Mouse (Mus musculus) layer of hippocampus, adult 2 months (tissue): ENCODE data around the gene Ttc22. TPM values are rescaled to one million over a fixed set of nuclear protein-coding genes. Genes with fewer than 3 reads are reported as not detected.
A peak's percentile ranks its signal among the peaks of the same experiment; 100 is the strongest.

Source experiments
- DNase-seq, 2 experiments: peaks; one replicate each; pipeline ENCODE4 v3.0.0; 2022; ENCODE audit warnings: low spot score in 2 of 2
- H3K27ac ChIP-seq: fragments of 200-600 bp; 2 replicates; pipeline ENCODE4 v1.8.1; 2022
- H3K4me3 ChIP-seq: fragments of 200-600 bp; 2 replicates; pipeline ENCODE4 v1.8.1; 2022; ENCODE audit warnings: mild to moderate bottlenecking
- CTCF ChIP-seq: fragments of 200-600 bp; conservative IDR thresholded peaks from 2 replicates; pipeline ENCODE4 v1.8.1; 2022; ENCODE audit warnings: antibody characterized with exemption, mild to moderate bottlenecking, moderate library complexity
- total RNA-seq, 2 experiments: library from RNA; stranded (reverse); gene quantifications; 2 replicates each; pipeline ENCODE4 v1.2.3; 2021

Gene Ttc22
- total RNA-seq, 2 experiments from 2014 or later: 0.59 to 0.74 TPM

DNA sequence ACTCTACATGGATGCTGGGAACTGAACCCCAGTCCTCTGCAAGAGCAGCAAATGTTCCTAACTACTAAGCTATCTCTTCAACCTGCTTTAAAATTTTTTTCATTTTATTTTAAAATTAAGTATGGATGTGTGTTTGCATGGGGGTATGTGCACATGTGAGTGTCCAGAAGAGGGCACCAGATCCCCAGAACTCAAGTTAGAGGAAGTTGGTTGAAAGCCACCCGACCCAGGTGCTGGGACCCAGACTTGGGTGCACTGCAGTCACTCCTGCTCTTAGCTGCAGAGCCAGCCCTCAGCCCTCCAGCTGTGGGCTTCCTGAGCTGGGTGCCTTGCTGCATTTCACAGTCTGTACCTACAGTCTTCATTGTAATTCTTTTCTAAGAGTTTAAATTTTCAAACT lies 22.8 kb upstream of the Ttc22 start:
- DNase-seq: no peak
- Histone ChIP-seq H3K27ac (no peak overlapping the region), H3K4me3 (no peak overlapping the region)
- TF ChIP-seq CTCF: peak; percentile 30; the same call in 1 of the 2 replicates

DNA sequence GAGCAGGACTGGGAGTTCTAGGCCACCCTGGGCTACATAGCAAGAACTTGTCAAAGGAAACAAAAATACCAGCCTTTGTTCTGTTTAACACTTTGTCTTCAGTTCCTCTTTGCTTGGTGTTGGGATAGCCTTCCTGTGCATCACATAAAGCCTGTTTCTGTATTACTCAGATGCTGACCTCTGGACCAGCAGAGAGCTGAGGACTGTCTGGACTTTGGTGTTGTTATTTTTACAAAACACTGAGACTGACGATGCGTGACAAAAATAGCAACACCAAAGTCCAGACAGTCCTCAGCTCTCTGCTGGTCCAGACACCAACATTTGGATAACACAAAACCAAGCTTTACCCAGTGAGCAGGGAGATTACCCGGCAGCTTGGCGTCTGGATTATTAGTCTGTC lies 21.5 kb upstream of the Ttc22 start:
- TF ChIP-seq CTCF: no peak
- no peak overlapping the region for H3K27ac ChIP-seq
- no peak for DNase-seq

DNA sequence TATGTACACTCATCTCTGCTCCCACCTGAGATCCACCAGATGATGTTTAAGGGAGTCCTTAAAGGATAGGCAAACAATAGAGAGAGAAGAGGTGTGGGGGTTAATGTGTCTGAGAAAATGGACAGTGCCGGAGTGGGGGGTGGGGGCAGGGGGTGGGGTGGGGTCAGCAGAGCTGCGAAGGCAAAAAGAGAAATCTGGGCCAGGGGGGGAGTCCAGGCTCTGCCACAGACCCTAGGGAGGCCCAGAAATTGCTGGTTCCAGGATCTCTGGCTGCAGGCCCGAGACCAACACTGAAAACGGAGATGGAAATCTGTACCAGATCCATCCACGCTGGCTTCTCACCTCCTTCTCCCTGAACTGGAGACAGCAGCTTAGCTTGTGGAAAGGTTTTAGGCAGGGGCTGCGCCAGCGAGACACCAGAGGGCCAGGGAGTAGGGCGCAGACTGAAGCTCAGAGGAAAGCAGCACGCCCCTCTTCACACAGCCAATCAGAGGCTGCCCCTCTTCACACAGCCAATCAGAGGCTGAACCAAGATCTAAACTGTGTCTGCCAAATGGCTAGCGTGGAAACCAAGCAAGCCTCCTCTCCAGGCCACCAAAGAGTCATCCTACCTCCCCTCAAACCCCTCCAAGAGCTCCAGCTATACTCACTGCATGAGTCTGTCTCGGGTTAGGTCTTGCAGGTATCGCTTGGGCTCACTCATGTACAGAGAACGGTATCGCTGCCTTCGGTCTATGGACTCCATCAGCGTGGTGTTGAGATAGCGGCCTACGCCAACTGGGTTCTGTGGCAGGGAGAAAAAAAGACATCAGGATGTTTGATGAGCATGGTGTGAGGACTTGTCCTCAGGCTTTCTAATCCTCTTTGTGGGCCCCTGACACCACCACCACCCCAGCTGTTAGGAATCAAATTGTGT lies 15.3 kb upstream of the Ttc22 start:
- no peak for DNase-seq
- no peak for TF ChIP-seq CTCF
- Histone ChIP-seq H3K27ac (no peak overlapping the region), H3K4me3 (0 out of 2 replicates have a peak overlapping the region, but pooled peaks have one; percentile 24)

More for the DNA sequence above, 21.5 kb upstream of the Ttc22 start:
- H3K4me3 ChIP-seq: no peak overlapping the region

DNA sequence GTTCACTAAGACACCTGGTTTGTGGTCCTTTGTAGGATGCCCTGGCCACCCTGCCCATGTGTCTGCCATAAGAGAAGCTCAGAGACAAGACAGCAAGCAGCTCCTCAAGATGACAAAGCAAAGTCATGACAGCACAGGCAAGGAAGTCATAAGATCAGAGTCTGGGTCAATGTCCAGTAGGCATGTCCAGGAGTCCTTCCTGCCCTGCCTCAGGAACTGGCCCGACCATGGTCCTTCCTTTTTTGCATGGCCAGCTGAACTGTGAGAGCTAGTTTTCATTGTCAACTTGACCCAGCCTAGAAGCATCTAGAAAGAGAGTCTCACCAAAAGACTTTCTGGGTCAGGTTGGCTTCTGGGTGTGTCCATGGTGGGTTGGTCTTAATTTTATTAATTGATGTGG lies 14.3 kb upstream of the Ttc22 start:
- Histone ChIP-seq H3K27ac (no peak overlapping the region), H3K4me3 (no peak overlapping the region)
- TF ChIP-seq CTCF: no peak
- no peak for DNase-seq

DNA sequence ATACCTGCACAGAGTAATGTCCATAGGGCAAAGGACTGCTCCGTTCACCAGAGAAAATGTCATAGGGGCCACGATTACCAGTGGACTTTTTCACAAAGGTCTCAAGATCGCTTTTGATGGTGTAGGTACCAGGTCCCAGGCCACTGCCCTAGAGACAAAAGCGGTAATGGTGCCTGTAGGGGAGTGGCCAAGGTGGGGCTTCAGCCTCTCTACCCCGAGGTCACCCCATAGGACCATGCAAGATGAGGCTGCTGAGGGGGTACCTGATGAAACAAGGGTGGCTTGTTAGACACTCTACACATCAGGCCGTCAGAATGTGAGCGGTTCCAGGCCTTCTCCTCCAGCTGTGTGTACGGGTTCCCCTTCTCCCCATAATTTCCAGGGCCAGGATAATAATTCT lies 9.1 kb upstream of the Ttc22 start:
- no peak for TF ChIP-seq CTCF
- H3K27ac ChIP-seq: no peak overlapping the region
- no peak for DNase-seq
- H3K4me3 ChIP-seq: no peak overlapping the region

GRCm38 (mm10) chr4:106613560-106613959 lies 8.7 kb upstream of the Ttc22 start:
- H3K4me3 ChIP-seq: no peak overlapping the region
- DNase-seq: no peak
- no peak for TF ChIP-seq CTCF
- H3K27ac ChIP-seq: no peak overlapping the region

- H3K27ac ChIP-seq: peak overlapping the region; percentile 63
- peak; percentile 98 for TF ChIP-seq CTCF
- H3K4me3 ChIP-seq: no peak overlapping the region
- peak; percentile 60 to 85 for DNase-seq
Observed at GRCm38 (mm10) chr4:106614180-106614797, 7.9 kb upstream of the Ttc22 start.

GRCm38 (mm10) chr4:106614881-106615280 lies 7.4 kb upstream of the Ttc22 start:
- H3K4me3 ChIP-seq: no peak overlapping the region
- H3K27ac ChIP-seq: peak overlapping the region; percentile 63
- TF ChIP-seq CTCF: no peak
- no peak for DNase-seq

GRCm38 (mm10) chr4:106615637-106616036 lies 6.6 kb upstream of the Ttc22 start:
- H3K4me3 ChIP-seq: no peak overlapping the region
- no peak for DNase-seq
- TF ChIP-seq CTCF: no peak
- H3K27ac ChIP-seq: no peak overlapping the region

DNA sequence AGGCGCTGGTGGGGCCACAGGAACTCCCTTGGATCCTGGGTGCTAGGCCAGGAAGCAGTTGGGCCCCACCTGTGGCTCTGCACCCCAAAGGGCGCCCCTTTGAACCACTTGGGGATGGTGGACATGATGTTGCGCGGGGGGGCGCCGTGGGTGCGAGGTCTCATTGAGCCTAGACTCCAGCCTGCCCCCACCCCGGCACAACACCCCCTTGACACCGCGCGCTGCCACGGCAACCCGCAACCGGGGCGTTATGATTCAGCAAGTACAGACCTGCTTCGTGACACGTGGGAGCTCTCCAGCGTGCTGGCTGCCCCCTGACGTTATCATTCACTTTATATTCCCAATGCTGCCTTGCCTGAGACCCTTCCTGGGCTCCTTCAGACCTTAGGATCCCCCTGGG lies 5.2 kb upstream of the Ttc22 start, which contains the start of gene Lexm:
Lexm (minus strand) TSS at position 186 of the 400 bp plus-strand sequence.
- no peak for TF ChIP-seq CTCF
- peak in 1 of 2 experiments; percentile 51 for DNase-seq
- Histone ChIP-seq H3K27ac (peak within 1 kb of the TSS; percentile 77; the same call in 1 of the 2 replicates), H3K4me3 (peak within 1 kb of the TSS; percentile 41)

DNA sequence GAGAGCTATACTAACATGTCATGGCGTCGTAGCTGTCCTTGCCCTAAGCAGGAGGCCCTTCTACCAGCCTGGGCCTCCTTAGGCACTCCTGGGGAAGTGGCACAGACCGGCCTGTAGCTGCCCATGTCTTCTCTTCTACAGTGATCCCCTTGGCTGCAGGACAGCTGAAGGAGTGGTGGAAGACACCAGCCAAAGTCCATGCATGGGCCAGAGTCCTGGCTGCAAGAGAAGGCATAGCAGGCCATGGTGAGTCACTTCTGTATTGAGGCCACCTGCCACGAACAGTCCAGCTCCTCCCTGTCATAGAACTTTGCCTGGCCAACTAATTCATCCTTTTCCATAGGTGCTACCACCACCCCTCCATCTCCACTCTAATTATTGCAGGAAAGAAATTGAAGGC lies 3.3 kb upstream of the Ttc22 start:
- Histone ChIP-seq H3K4me3 (no peak overlapping the region), H3K27ac (no peak overlapping the region)
- TF ChIP-seq CTCF: no peak
- no peak for DNase-seq

GRCm38 (mm10) chr4:106621428-106621827 lies 804 bp upstream of the Ttc22 start:
- no peak overlapping the region for H3K27ac ChIP-seq
- no peak overlapping the region for H3K4me3 ChIP-seq
- no peak for DNase-seq
- no peak for TF ChIP-seq CTCF

DNA sequence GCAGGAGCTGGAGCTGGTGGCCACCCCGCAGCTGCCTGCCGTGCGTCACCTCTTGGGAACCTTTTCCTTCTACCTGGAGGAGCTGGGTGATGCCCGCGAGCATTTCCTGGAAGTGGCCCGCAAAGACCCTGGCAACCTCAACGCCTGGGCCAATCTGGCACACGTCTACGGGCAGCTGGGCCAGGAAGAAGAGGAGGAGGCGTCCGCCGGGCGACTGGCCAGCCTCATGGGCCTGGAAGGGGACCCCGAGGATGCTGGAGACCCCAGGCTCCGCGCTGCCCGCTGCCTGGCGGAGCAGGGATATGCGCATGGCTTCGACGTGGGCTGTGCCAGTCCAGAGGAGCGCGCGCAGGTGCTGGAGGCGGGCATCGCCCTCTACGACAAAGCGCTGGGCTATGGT lies 480 bp downstream of the Ttc22 start:
- DNase-seq: no peak
- Histone ChIP-seq H3K4me3 (peak overlapping the region; percentile 8; the same call in 1 of the 2 replicates), H3K27ac (no peak overlapping the region)
- TF ChIP-seq CTCF: no peak

DNA sequence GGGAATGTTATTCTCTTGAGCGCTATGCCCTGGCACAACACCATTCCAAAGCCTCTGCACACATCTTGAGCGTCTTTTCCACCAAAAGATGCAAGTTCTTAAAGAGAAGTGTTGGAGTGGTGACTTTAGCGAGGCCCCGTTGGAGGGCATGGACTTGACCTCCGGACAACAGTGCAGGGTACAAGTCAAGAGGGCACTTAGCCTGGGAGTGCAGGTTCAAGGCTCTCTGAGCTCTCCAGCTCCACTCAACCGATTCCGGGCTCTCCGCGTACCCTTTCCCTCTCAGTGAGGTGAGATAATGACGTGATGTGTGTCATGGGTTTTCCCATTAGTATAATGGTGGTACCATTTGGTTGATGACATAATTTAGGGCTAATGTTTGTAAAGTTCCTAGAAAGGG lies 2.0 kb downstream of the Ttc22 start:
- H3K27ac ChIP-seq: no peak overlapping the region
- TF ChIP-seq CTCF: no peak
- DNase-seq: no peak
- H3K4me3 ChIP-seq: no peak overlapping the region
